Mouse (Mus musculus) liver (tissue): ENCODE results near the gene Mogat1.
A peak's percentile ranks its signal among the peaks of the same experiment; 100 is the strongest.
"Not testable (repeated sequence)": the region's sequence is repeated elsewhere in the genome, so short reads cannot be mapped to it uniquely, and the experiment has no call there.

ENCODE experiments used
- DNase-seq: peaks from one replicate; pipeline ENCODE4 v3.0.0-alpha.2; 2020; ENCODE audit warnings: mixed read lengths

Gene Mogat1

GRCm38 (mm10) chr1:78510862-78511261, at the start of gene Mogat1:
Mogat1 (plus strand) TSS chr1:78510991.
- no peak for DNase-seq

DNA sequence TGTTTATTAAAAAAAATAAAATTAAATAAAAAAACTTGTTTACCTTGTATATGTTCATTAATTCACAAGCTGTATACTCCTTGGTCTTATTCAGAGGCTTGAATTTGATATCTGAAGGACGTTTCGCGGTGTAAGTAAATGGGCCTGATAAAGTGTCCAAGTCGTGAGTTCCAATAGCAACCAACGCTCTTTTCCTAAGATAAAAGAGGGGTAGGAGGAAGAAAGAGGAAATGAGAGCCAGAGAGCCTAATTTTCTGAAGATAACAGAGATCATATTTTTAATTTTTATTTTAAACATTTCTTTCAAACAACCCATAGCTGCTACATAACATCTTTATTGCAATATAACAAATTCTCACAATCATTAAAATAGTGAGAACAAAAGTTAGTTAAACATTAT, 38.4 kb upstream of the Mogat1 start:
- no peak for DNase-seq

DNA sequence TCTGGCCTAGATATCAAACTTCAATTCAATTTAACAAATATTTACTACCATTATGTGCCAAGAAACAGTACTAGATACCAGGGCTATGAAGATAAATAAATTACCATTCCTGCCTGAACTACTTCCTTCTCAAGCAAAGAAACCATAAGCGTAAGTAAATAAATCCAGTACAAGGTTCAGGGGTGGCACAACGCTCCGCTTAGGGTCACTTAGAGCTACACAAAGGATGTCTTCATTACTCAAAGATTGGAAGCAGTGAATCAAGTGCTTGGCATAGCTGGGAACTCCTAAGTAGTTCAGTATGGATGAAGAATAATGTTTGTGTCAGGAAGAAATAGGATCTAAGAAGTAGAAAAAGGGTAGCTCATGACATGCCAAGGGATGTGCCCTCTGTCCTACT, 27.4 kb upstream of the Mogat1 start:
- DNase-seq: no peak

DNA sequence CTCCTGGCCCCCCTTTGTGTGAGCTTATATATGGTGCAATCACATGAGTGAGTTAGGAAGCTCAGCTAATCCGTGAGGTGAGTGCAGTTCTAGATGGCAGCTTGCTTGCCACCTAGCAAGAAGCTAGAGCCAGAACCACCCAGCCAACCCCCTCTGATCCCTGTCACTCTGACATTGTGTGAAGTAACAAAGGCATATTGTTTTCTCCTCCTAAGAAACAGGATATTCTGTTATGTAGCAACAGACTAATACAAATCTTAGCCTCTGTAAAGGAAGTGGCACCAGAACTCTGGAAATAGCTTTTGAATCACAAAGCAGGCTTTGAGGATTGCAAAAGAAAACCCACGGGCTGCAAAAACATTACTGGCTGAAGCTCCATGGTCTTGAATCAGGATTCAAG, 26.4 kb upstream of the Mogat1 start:
- DNase-seq: no peak

- DNase-seq: no peak
Measured at GRCm38 (mm10) chr1:78488427-78488751, 22.4 kb upstream of the Mogat1 start.

DNA sequence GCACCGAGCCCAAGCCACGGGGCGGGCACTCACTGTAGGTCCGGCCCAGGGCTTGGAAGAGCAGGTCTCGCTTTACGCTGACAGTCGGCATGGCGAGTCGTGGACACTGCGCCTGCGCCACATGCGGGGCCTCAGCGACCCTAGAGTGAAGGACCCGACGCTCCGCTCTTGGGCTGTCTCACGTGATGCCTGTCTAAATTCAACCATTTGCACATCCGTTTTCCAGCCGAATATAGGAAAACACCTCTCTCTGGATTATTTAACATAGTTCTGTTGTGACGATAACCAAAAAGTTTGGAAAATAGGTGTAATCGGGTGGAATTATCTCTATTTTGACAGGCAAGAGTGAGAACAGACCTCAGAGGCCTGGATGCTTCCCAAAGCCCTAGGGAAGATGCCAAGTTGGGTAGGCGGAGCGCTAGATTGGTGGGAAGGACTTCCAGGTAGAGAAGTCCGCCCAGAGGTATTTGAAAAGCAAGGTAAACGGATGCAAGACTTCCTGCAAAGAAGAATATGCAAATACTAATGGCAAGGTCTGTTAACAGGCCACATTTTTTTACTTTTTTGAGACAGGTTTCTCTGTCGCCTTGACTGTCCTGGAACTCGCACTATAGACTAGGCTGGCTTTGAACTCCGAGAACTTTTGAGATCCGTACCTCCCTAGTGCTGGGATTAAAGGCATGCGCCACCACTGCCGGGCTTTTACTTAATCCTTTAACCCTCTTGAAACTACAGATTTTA, 21.9 kb upstream of the Mogat1 start, which contains the start of gene Farsb:
Farsb (minus strand) TSS at position 146 of the 741 bp plus-strand sequence.
- DNase-seq: peak; percentile 91

- no peak for DNase-seq
Measured at GRCm38 (mm10) chr1:78490143-78490542, 20.6 kb upstream of the Mogat1 start.

- DNase-seq: no peak
Measured at GRCm38 (mm10) chr1:78501036-78501435, 9.8 kb upstream of the Mogat1 start.

GRCm38 (mm10) chr1:78501856-78502255, 8.9 kb upstream of the Mogat1 start:
- DNase-seq: not testable (repeated sequence)

GRCm38 (mm10) chr1:78502527-78502926, 8.3 kb upstream of the Mogat1 start:
- no peak for DNase-seq

DNA sequence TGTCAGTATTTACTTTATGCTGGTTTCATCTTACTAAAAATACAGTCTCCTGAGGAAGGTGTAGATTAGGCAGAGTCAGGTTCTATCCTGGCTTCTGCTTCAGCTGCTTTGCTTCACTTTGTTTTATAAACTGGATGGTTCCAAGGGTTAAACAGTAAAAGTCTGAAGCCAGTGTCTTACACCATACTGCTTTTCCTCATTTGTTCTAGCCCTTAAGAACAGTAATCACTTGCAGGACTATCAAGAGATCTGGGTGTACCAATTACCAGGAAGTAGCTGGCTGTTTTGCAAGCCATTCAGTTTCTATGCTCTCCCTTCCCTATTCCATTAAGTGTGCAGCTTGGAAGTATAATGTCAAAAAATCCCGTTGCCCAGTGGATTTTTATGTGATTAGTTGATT, 3.7 kb upstream of the Mogat1 start:
- DNase-seq: no peak

DNA sequence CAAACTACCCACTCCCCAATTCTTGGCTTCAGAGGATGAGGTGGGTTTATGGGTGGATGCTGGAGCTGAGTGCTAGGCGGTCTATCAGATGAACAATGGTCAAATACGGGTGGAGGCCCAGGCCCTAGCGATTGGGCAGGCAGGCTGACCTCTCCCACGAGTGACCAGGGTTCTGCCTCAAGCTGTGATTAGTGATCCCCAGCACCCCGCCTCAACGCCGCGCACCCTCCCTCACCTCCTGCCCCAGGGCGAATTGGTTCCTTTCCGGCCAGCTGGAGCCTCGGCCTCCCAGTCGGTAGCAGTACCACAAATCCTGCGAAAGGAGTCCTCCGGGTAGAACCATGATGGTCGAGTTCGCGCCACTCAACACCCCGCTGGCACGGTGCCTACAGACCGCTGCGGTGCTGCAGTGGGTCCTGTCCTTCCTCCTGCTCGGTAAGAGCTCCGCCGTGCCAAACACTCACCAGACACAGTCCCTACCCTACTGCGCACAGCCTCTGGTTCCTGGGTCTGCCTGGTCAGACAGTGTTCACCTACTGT, 900 bp downstream of the Mogat1 start, which contains the start of gene BC035947:
BC035947 (minus strand) TSS at position 538 of the 540 bp plus-strand sequence.
- peak; percentile 7 for DNase-seq

DNA sequence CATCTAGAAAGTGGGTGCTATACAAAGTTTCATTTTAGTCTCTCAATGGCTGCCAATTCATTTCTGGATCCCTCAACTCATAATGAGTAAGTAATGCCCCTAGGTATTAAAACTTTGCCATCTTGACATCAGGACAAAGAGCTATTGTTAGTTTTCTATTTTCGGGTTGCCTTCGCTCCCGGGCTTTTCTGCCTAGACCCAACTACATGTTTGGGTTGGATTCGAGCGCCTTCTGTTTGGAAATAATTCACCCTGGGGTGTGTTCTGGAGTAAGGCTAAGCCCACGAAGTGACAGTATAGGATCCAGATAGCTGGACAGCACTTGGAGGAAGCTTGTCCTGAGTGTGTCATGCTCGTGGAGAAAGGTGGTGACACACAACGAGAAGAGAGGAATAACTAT, 2.0 kb downstream of the Mogat1 start:
- DNase-seq: no peak

GRCm38 (mm10) chr1:78518907-78519306, 8.1 kb downstream of the Mogat1 start:
- DNase-seq: no peak

DNA sequence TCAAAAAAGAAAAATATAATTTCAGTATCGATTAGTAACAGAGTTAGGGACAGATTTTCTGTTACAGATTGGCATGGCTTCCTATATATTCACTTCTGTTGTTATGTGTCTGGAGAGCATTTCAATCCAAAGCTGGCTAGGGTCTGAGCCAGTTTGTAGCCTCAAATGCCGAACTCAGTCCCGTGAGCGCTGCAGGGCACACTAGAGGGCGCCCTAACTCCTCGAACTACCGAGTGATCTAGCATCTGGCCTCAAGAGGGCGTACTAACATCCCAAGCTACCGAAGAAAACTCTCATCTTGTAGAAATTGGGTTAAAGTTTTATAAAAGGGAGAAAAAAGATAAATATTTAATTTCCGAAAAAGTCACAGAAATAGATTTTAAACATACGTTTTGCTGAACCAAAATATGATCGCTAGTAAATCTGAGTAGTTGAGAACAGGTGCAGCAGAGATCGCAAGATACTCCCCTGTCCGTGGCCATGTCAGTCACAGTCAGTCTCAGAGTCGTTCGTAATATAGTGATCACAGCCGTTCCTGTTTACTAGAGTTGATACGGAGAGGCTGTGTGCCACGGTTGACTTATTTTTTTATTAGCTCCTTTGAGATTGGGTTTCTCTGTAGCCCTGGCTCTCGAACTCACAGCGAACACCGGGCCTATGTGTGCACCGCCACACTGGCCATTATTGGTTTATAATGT, 14.5 kb downstream of the Mogat1 start:
- DNase-seq: peak; percentile 60

GRCm38 (mm10) chr1:78528356-78528755, 17.6 kb downstream of the Mogat1 start:
- no peak for DNase-seq

DNA sequence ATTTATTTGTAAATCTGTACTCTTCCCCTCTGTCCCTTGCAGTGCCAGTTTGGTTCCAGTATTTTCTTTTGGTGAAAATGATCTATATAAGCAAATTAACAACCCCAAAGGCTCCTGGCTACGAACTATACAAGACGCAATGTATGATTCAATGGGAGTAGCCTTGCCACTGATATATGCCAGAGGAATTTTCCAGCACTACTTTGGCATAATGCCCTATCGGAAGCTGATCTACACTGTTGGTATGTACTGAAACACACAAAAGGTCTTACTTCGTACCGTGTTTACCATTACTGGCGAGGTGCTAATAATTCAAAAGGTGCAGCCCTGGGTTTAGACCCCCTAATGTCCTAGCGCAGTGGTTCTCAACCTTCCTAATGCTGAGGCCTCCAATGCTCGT, 18.2 kb downstream of the Mogat1 start:
- no peak for DNase-seq

DNA sequence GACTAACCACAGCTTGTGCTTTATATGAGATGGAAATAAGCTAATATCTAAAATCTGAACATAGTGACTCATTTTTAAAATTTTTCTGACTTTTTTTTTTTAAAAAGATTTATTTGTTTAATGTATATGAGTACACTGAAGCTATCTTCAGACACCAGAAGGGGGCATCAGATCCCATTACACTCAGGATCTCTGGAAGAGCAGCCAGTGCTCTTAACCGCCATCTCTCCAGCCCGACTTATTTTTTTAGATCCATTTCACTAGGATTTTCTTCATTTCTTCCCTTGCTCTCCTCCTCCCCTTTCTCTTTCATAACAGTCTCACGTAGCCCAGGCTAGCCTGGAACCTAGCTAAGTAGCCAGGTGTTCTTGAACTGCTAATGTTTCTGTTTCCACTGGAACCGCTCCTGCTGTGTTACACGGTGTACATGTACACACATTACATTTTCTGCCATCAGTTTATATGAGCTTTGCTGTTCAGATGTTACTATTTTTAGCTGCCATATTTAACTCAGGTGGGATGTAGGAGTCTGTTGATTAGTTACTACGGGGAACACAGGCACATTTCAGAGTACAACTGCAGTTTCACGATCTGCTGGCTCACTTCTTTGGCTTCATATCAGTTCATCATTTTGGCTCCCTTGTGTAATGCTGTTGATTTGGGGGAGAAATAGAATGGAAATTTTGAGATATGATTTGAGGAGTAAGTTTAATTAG, 19.9 kb downstream of the Mogat1 start:
- no peak for DNase-seq

DNA sequence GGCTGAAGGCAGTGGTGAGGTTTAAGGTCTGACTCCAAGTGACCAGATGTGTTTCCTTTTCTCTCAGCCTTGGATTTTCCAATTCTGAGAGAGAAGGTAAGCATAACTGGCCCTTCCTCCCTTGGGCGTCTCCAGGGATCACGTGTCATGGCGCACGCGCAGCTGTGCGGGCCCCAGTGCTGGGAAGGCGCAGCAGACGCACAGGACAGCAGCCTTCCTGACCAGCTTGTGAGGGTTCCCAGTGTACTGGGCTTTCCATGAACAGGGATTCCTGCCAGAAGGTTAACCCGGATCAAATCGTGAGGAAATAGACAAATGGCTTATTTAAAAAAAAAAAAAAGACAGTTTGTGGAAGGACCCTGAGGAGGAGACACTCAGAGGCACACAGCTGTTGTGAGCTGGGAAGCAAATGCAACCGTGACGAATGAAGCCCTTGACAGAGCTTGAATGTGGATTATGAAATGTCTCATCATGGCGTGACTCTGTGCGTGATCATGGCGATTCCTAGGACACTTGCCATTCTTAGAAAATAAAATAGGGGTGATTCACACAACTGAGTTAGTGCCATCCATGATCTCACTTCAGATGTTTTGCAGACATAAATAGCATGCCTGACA, 21.5 kb downstream of the Mogat1 start:
- DNase-seq: peak; percentile 7

DNA sequence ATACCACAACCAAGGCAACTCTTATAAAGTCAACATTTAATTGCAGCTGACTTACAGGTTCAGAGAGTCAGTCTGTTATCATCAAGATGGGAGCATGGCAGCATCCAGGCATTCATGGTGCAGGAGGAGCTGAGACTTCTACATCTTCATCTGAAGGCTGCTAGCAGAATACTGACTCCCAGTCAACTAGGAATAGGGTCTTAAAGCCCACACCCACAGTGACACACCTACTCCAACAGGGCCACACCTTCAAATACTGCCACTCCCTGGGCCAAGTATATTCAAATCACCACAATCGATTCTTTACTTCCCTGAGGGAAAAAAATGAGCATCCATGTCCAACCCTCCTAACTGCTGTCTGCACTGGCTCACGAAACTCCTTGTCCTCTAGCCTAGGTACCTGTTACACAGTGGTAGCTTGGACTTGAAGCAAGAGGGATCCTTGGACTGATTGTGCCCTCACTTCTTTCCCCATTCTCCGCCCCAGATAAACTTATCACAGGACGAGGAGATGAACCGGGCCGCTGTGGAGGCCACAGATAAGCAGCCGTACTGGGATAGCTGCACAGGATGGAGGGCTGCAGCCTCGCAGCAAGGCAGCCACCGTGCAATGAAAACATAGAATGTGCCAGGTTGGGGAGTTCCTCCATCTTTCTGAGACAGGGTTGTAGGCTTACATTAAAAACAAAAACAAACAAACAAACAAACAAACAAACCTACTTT, 23.8 kb downstream of the Mogat1 start:
- DNase-seq: peak; percentile 55

DNA sequence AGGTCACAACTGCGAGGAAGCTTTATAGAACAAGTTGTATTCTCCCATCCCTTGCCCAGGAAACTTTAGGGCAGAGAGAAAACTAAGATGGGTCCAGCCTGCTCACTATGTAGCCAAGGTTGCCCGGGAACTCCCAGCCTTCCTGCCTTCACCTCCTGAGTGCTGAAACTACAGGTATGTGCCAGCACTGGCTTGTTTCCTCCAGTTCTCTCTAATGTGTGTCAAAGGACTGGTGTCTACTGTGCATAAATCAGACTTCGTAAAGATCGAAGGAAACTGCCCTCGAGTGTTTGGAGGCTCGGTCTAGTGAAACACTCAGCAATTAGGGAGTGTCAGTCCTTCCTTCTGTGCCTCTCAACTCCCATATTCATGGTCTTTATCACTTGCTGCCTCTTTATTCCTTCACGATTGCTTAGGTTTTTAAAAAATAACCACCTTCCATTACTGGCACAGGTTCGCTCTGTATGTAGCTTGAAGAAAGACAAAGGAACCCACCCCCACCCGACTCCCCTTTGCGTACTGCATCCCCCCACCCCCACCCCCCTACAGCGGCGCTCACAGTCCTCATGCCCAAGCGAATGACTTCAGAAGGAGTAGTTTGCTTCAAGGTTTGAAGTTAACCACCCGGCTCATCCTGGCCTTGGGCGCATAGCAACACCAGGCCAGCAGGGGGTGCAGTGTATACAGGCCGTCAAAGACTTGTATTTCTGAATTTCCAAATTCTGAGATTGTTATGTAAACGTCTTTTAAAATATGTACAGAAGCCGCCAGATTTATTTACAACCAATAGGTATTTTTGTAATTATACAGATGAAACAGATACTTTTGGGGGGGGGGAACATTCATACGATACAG, 25.7 kb downstream of the Mogat1 start:
- DNase-seq: peak; percentile 67
